Mouse (Mus musculus): ENCODE measurements around the gene Tbc1d4.

DNA sequence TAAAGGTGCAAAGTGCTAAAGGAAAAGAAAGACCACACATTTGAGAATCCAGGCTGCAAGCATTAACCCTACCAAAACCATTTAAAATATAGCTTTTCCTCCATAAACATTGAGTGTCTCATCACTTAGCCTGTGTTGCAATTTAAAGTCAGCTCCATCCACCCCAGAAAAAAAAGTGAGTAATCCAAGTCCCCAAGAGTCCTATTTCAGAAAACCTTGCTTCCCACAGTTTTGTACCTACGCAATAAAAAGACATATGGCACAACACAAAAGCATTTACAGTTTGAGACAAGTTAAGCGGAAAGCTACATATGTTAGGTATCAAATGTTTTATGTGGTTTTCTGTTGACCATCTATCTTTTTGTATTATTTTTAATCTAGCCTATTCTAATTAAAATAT lies 42.3 kb downstream of the Tbc1d4 start:
- no peak for TF ChIP-seq CTCF (IDR thresholded peaks at IDR 0.05; ENCODE audit: control insufficient read depth, insufficient read depth, insufficient read length)
- TF ChIP-seq CEBPB (IDR thresholded peaks at IDR 0.05; ENCODE audit: low read depth): peak; percentile 29
- TF ChIP-seq MAX (IDR thresholded peaks at IDR 0.05): no peak

All from C2C12 (cell line).